Mouse (Mus musculus) hindbrain, embryonic 15.5 days (tissue): Measurements from ENCODE around the gene Lime1. TPM values are rescaled to one million over a fixed set of nuclear protein-coding genes. Genes with fewer than 3 reads are reported as not detected.
A peak's percentile ranks its signal among the peaks of the same experiment; 100 is the strongest.

Experiments
- ATAC-seq: fragments of 200-750 bp; cut with Nextera tagmentation; 2 replicates; pipeline ENCODE4 v1.8.0; 2017; ENCODE audit warnings: low read depth, moderate number of reproducible peaks, moderate TSS enrichment; ENCODE audit not compliant: low FRiP score
- H3K27ac ChIP-seq: fragments of 300-500 bp; sonication (generic); replicated peaks from 2 replicates; pipeline ENCODE4 v1.5.1; 2015; ENCODE audit warnings: mild to moderate bottlenecking, inconsistent platforms
- H3K27me3 ChIP-seq: fragments of 300-500 bp; sonication (generic); 2 replicates; pipeline ENCODE4 v1.6.1; 2015; ENCODE audit warnings: control low read depth, inconsistent platforms
- H3K36me3 ChIP-seq: fragments of 300-500 bp; sonication (generic); 2 replicates; pipeline ENCODE4 v1.6.1; 2015; ENCODE audit warnings: control low read depth, inconsistent platforms
- H3K4me1 ChIP-seq: fragments of 300-500 bp; sonication (generic); replicated peaks from 2 replicates; pipeline ENCODE4 v1.6.1; 2015; ENCODE audit warnings: control low read depth, inconsistent platforms
- H3K4me2 ChIP-seq: fragments of 300-500 bp; sonication (generic); 2 replicates; pipeline ENCODE4 v1.6.1; 2015; ENCODE audit warnings: moderate library complexity, mild to moderate bottlenecking, inconsistent platforms
- H3K4me3 ChIP-seq: fragments of 300-500 bp; sonication (generic); 2 replicates; pipeline ENCODE4 v1.5.1; 2015; ENCODE audit warnings: mild to moderate bottlenecking, inconsistent platforms
- H3K9ac ChIP-seq: fragments of 300-500 bp; sonication (generic); 2 replicates; pipeline ENCODE4 v1.6.1; 2015; ENCODE audit warnings: inconsistent platforms
- H3K9me3 ChIP-seq: fragments of 300-500 bp; sonication (generic); 2 replicates; pipeline ENCODE4 v1.6.1; 2016; ENCODE audit warnings: control low read depth, inconsistent platforms
- WGBS: fragments of 180-500 bp; shearing (Covaris S2); methylation state at CpG from one replicate; pipeline ENCODE4 v1.1.7; 2015; 5-methylcytosine and 5-hydroxymethylcytosine counted together
- polyA plus RNA-seq: library from polyadenylated mRNA; unstranded; fragments of >200 nt; fragmentation: Nextera tagmentation; extraction: Ambion mirVana; gene quantifications from 2 replicates; pipeline ENCODE4 v1.2.1, GENCODE M21; 2015

Gene Lime1
- polyA plus RNA-seq = 51.6 and 56.5 TPM in 2 replicates

GRCm38 (mm10) chr2:181379778-181380177 is at the start of gene Lime1:
Lime1 (plus strand) TSS chr2:181380078.
- no peaks in the 10 kb centered on the region for H3K27me3 ChIP-seq
- no peaks in the 10 kb centered on the region for H3K4me1 ChIP-seq
- H3K36me3 ChIP-seq = peaks cover 45% of the 10 kb centered on the region
- H3K27ac ChIP-seq = no peak within 1 kb of the TSS
- H3K9ac ChIP-seq = no peak within 1 kb of the TSS
- no peaks in the 10 kb centered on the region for H3K9me3 ChIP-seq
- H3K4me3 ChIP-seq = no peak within 1 kb of the TSS
- 96% methylated on average over 12 of the region's 12 CpGs for WGBS
- no peak within 1 kb of the TSS for H3K4me2 ChIP-seq
- no peak for ATAC-seq

- no peaks in the 10 kb centered on the region for H3K9me3 ChIP-seq
- H3K9ac ChIP-seq = no peak overlapping the region
- no peaks in the 10 kb centered on the region for H3K4me1 ChIP-seq
- no peaks in the 10 kb centered on the region for H3K27me3 ChIP-seq
- no peak overlapping the region for H3K4me2 ChIP-seq
- no peak overlapping the region for H3K4me3 ChIP-seq
- peaks cover 43% of the 10 kb centered on the region for H3K36me3 ChIP-seq
- no peak for ATAC-seq
- no peak overlapping the region for H3K27ac ChIP-seq
Measured at GRCm38 (mm10) chr2:181332542-181332941, 47.3 kb upstream of the Lime1 start.

- Histone ChIP-seq H3K4me1 (no peaks in the 10 kb centered on the region), H3K27me3 (no peaks in the 10 kb centered on the region), H3K4me2 (no peak overlapping the region), H3K9ac (no peak overlapping the region), H3K4me3 (no peak overlapping the region), H3K9me3 (no peaks in the 10 kb centered on the region), H3K27ac (no peak overlapping the region), H3K36me3 (peaks cover 48% of the 10 kb centered on the region)
- ATAC-seq = no peak
- WGBS = 64% methylated on average over 3 of the region's 3 CpGs
Measured at GRCm38 (mm10) chr2:181334023-181334422, 45.9 kb upstream of the Lime1 start.

GRCm38 (mm10) chr2:181340426-181340825 is 39.5 kb upstream of the Lime1 start:
- no peak overlapping the region for H3K4me2 ChIP-seq
- no peaks in the 10 kb centered on the region for H3K9me3 ChIP-seq
- H3K27me3 ChIP-seq = no peaks in the 10 kb centered on the region
- H3K9ac ChIP-seq = no peak overlapping the region
- H3K36me3 ChIP-seq = peaks cover 61% of the 10 kb centered on the region
- H3K27ac ChIP-seq = no peak overlapping the region
- H3K4me3 ChIP-seq = no peak overlapping the region
- ATAC-seq = no peak
- no peaks in the 10 kb centered on the region for H3K4me1 ChIP-seq
- WGBS = 74% methylated on average over 4 of the region's 4 CpGs

- Histone ChIP-seq H3K27me3 (no peaks in the 10 kb centered on the region), H3K36me3 (peaks cover 60% of the 10 kb centered on the region), H3K9me3 (no peaks in the 10 kb centered on the region), H3K27ac (no peak overlapping the region), H3K4me1 (no peaks in the 10 kb centered on the region), H3K4me3 (no peak overlapping the region), H3K9ac (no peak overlapping the region), H3K4me2 (no peak overlapping the region)
- ATAC-seq = no peak
- 94% methylated on average over 6 of the region's 6 CpGs for WGBS
Measured at GRCm38 (mm10) chr2:181342766-181343165, 37.1 kb upstream of the Lime1 start.

GRCm38 (mm10) chr2:181356780-181357179 is 23.1 kb upstream of the Lime1 start:
- Histone ChIP-seq H3K36me3 (peaks cover 60% of the 10 kb centered on the region), H3K4me2 (no peak overlapping the region), H3K4me3 (no peak overlapping the region), H3K27ac (no peak overlapping the region), H3K9ac (no peak overlapping the region), H3K9me3 (no peaks in the 10 kb centered on the region), H3K27me3 (no peaks in the 10 kb centered on the region), H3K4me1 (no peaks in the 10 kb centered on the region)
- WGBS = 86% methylated on average over 3 of the region's 3 CpGs
- no peak for ATAC-seq

- H3K4me3 ChIP-seq = peak overlapping the region; percentile 66
- H3K36me3 ChIP-seq = peaks cover 45% of the 10 kb centered on the region
- no peaks in the 10 kb centered on the region for H3K27me3 ChIP-seq
- peaks cover 41% of the 10 kb centered on the region for H3K4me1 ChIP-seq
- peak overlapping the region; percentile 86 for H3K4me2 ChIP-seq
- H3K9me3 ChIP-seq = no peaks in the 10 kb centered on the region
- no peak for ATAC-seq
- H3K27ac ChIP-seq = 0 out of 2 replicates have a peak overlapping the region, but pooled peaks have one; percentile 95
- WGBS = 79% methylated on average over 3 of the region's 3 CpGs
- H3K9ac ChIP-seq = peak overlapping the region; percentile 93
Measured at GRCm38 (mm10) chr2:181363946-181364345, 15.9 kb upstream of the Lime1 start.

- H3K36me3 ChIP-seq = peaks cover 44% of the 10 kb centered on the region
- no peaks in the 10 kb centered on the region for H3K9me3 ChIP-seq
- WGBS = 11% methylated on average over 14 of the region's 14 CpGs
- peak overlapping the region; percentile 66 for H3K4me3 ChIP-seq
- H3K4me2 ChIP-seq = peak overlapping the region; percentile 86
- H3K27me3 ChIP-seq = no peaks in the 10 kb centered on the region
- peak overlapping the region; percentile 93 for H3K9ac ChIP-seq
- peak overlapping the region; percentile 95 for H3K27ac ChIP-seq
- peaks cover 46% of the 10 kb centered on the region for H3K4me1 ChIP-seq
- ATAC-seq = peak; percentile 3; the same call in 1 of the 2 replicates
Measured at GRCm38 (mm10) chr2:181364487-181364859, 15.4 kb upstream of the Lime1 start.

GRCm38 (mm10) chr2:181364860-181365596 is 14.8 kb upstream of the Lime1 start, which contains the start of the genes Zgpat and Arfrp1:
Zgpat (plus strand) TSS chr2:181364928.
Arfrp1 (minus strand) TSS chr2:181365404.
- ATAC-seq = peak; percentile 92
- Histone ChIP-seq H3K9ac (peak within 1 kb of the TSS; percentile 93), H3K27me3 (no peaks in the 10 kb centered on the region), H3K9me3 (no peaks in the 10 kb centered on the region), H3K27ac (peak within 1 kb of the TSS; percentile 95), H3K4me3 (peak within 1 kb of the TSS; percentile 66), H3K4me1 (peaks cover 47% of the 10 kb centered on the region), H3K36me3 (peaks cover 44% of the 10 kb centered on the region), H3K4me2 (peak within 1 kb of the TSS; percentile 86)
- under 1% methylated on average over 69 of the region's 71 CpGs for WGBS

- peak overlapping the region; percentile 93 for H3K9ac ChIP-seq
- H3K27me3 ChIP-seq = no peaks in the 10 kb centered on the region
- no peaks in the 10 kb centered on the region for H3K9me3 ChIP-seq
- H3K4me3 ChIP-seq = peak overlapping the region; percentile 66
- peaks cover 47% of the 10 kb centered on the region for H3K4me1 ChIP-seq
- H3K4me2 ChIP-seq = peak overlapping the region; percentile 86
- ATAC-seq = peak; percentile 71
- H3K27ac ChIP-seq = peak overlapping the region; percentile 95
- peaks cover 39% of the 10 kb centered on the region for H3K36me3 ChIP-seq
- under 1% methylated on average over 20 of the region's 20 CpGs for WGBS
Measured at GRCm38 (mm10) chr2:181365655-181366075, 14.2 kb upstream of the Lime1 start.

- peaks cover 34% of the 10 kb centered on the region for H3K4me1 ChIP-seq
- 96% methylated on average over 5 of the region's 5 CpGs for WGBS
- no peak overlapping the region for H3K4me2 ChIP-seq
- H3K9ac ChIP-seq = no peak overlapping the region
- ATAC-seq = no peak
- H3K36me3 ChIP-seq = peaks cover 12% of the 10 kb centered on the region
- no peaks in the 10 kb centered on the region for H3K27me3 ChIP-seq
- H3K27ac ChIP-seq = no peak overlapping the region
- H3K9me3 ChIP-seq = no peaks in the 10 kb centered on the region
- no peak overlapping the region for H3K4me3 ChIP-seq
Measured at GRCm38 (mm10) chr2:181370001-181370400, 9.9 kb upstream of the Lime1 start.

GRCm38 (mm10) chr2:181375787-181376186 is 4.1 kb upstream of the Lime1 start:
- no peaks in the 10 kb centered on the region for H3K9me3 ChIP-seq
- H3K27me3 ChIP-seq = no peaks in the 10 kb centered on the region
- H3K4me2 ChIP-seq = no peak overlapping the region
- H3K9ac ChIP-seq = no peak overlapping the region
- no peak overlapping the region for H3K4me3 ChIP-seq
- ATAC-seq = no peak
- WGBS = 86% methylated on average over 2 of the region's 2 CpGs
- H3K4me1 ChIP-seq = no peaks in the 10 kb centered on the region
- H3K36me3 ChIP-seq = peaks cover 23% of the 10 kb centered on the region
- H3K27ac ChIP-seq = no peak overlapping the region
